Mouse (Mus musculus) lung, embryonic 16.5 days (tissue): ENCODE data around the gene Fam20a. TPM values are rescaled to one million over a fixed set of nuclear protein-coding genes. Genes with fewer than 3 reads are reported as not detected.

Experiments used
- ATAC-seq: fragments of 200-750 bp; cut with Nextera tagmentation; 2 replicates; pipeline ENCODE4 v1.8.0; 2017; ENCODE audit warnings: low read depth, mild to moderate bottlenecking, moderate library complexity
- H3K27ac ChIP-seq: fragments of 300-500 bp; sonication (generic); 2 replicates; pipeline ENCODE4 v1.5.1; 2014; ENCODE audit warnings: mild to moderate bottlenecking, control low read depth, low read length
- H3K27me3 ChIP-seq: fragments of 300-500 bp; sonication (generic); 2 replicates; pipeline ENCODE4 v1.6.1; 2014; ENCODE audit warnings: low read depth, low read length, mixed read lengths; ENCODE audit not compliant: control insufficient read depth, insufficient read depth
- H3K36me3 ChIP-seq: fragments of 300-500 bp; sonication (generic); 2 replicates; pipeline ENCODE4 v1.6.1; 2014; ENCODE audit warnings: low read length; ENCODE audit not compliant: control insufficient read depth, insufficient read depth
- H3K4me1 ChIP-seq: fragments of 300-500 bp; sonication (generic); replicated peaks from 2 replicates; pipeline ENCODE4 v1.6.1; 2014; ENCODE audit warnings: low read length, mixed read lengths; ENCODE audit not compliant: control insufficient read depth, insufficient read depth
- H3K4me2 ChIP-seq: fragments of 300-500 bp; sonication (generic); 2 replicates; pipeline ENCODE4 v1.6.1; 2014; ENCODE audit warnings: low read depth, low read length, control low read depth
- H3K4me3 ChIP-seq: fragments of 300-500 bp; sonication (generic); 2 replicates; pipeline ENCODE4 v1.5.1; 2014; ENCODE audit warnings: mild to moderate bottlenecking, low read length, control low read depth
- H3K9ac ChIP-seq: fragments of 300-500 bp; sonication (generic); 2 replicates; pipeline ENCODE4 v1.6.1; 2014; ENCODE audit warnings: low read length, control low read depth
- H3K9me3 ChIP-seq: fragments of 300-500 bp; sonication (generic); 2 replicates; pipeline ENCODE4 v1.6.1; 2016; ENCODE audit warnings: low read length; ENCODE audit not compliant: control insufficient read depth
- WGBS: fragments of 180-500 bp; shearing (Covaris S2); extraction: QIAGEN DNeasy Blood & Tissue Kit; methylation state at CpG from one replicate; pipeline ENCODE4 v1.1.7; 2014; 5-methylcytosine and 5-hydroxymethylcytosine counted together
- polyA plus RNA-seq: library from polyadenylated mRNA; unstranded; fragments of >200 nt; fragmentation: Nextera tagmentation; extraction: Ambion mirVana; gene quantifications from 2 replicates; pipeline ENCODE4 v1.2.1, GENCODE M21; 2015

Gene Fam20a
- polyA plus RNA-seq, 1 experiment from 2014 or later = 3.3 TPM

DNA sequence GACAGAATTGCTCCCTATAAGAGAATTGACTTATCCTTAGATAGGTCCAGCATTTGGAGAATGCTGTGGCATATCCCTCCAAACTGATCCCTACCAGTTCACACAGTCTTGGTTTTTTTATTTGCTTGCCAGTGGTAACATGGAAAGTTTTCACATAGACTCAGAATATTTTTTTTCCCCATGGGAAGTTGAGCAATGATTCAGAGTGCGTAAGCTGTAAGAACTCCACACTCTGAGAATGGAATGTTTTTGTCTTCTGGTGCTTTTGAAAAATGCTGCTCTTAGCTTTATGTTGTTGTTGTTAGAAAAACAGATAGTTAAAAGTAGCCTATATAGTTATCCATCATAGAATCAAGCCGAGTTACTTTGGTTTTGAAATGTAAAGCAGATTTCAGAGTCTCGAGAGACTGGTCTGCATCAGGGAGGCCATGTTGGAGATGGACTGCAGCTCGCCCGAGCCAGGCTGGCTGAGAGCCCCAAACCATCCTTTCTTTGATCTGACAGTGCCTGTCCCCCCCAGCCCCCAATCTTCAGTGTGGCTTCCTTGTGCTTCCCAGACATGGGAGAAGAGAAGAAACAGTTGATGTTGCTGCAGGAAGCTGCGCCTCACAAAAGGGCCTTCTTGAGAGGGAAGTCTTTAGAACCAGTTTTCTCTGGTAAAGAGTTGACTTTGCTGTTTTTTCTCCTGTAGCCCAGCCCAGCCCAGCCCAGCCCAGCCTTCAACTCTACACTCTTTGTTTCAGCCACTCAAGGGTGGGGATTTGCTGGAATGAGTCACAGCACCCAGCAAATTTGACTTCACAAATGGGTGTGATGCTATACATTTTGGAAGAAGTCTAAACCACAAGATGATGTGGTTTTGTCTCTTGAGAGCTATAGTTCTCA lies 50.7 kb downstream of the Fam20a start:
- 53% methylated on average over 6 of the region's 6 CpGs for WGBS
- H3K4me1 ChIP-seq = peaks cover 11% of the 10 kb centered on the region
- H3K4me2 ChIP-seq = no peak overlapping the region
- peak overlapping the region; percentile 85 for H3K27ac ChIP-seq
- H3K9ac ChIP-seq = no peak overlapping the region
- peaks cover 27% of the 10 kb centered on the region for H3K36me3 ChIP-seq
- no peaks in the 10 kb centered on the region for H3K9me3 ChIP-seq
- ATAC-seq = peak; percentile 49
- H3K4me3 ChIP-seq = no peak overlapping the region
- no peaks in the 10 kb centered on the region for H3K27me3 ChIP-seq

DNA sequence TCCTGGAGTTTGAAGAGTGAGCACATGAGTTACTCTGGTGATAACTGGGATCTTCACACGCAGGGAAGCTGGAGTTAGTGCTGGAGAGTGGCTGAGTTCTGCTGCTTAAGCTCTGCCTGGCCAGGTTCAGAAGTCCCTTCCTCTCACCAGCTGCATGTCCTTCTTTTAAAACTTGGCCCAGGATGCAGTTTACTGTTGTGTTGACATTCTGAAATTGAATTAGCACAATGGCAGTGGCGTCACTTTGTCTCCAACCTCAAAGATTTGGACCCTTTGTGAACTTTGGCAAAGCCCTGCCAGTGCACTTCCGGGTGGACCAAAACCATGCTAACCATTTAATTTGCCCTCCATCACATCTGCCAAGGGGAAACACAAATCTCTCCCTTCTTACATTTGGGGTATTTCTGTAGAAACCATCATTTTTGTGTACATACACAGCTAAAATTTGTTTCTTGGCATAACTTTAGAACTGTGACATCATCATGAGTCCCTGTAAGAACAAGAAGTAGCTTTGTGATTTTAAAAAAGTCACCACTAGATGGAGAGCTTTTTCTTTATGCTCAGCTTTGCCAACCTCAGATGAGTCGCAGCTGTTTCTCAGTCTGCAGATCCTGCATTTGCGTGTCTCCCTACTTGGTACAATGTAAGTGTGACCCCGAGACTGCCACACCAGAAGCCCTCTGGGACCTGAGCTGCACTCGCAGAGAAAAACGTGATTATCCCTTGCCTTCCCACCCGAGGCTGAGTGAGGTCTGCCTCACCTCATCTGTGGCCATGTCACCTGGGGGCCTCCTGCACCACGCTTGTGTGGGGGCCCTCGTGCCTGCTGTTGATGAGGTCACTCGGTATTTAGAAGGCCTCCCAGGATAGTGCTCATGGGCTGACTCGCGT lies 51.8 kb downstream of the Fam20a start:
- peak; percentile 76 for ATAC-seq
- 39% methylated on average over 14 of the region's 14 CpGs for WGBS
- no peak overlapping the region for H3K4me3 ChIP-seq

DNA sequence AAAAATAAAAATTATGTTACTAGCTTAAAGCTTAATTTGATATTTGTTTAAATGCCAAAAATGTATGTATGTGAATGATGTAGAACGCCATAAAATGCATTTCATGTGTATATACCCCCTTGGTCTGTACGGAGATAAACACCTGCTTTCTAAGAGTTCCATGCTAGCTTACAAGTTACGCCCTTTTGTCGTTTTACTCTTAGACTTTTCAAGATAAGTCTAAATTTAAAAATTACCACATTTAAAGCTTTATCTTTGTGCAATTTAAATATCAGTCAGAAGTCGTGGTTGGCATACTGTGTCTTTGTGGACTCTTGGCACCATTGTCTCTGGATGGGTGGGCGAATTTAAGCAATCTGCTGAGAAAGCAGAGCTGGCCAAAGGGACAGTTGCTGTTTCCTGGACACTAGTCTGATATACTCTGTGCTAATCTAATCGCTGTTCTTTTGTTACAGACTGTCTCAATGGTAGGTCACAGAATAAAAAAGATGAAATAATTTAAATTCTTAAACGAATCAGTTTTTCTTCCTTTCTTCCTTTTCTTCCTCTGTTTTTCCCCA lies 52.9 kb downstream of the Fam20a start:
- no peak overlapping the region for H3K4me3 ChIP-seq
- ATAC-seq = no peak
- H3K4me2 ChIP-seq = no peak overlapping the region
- 86% methylated on average over 8 of the region's 8 CpGs for WGBS
- H3K9ac ChIP-seq = no peak overlapping the region
- no peaks in the 10 kb centered on the region for H3K9me3 ChIP-seq
- H3K4me1 ChIP-seq = peaks cover 11% of the 10 kb centered on the region
- H3K27me3 ChIP-seq = no peaks in the 10 kb centered on the region
- no peak overlapping the region for H3K27ac ChIP-seq
- H3K36me3 ChIP-seq = peaks cover 44% of the 10 kb centered on the region

More for the DNA sequence above, 51.8 kb downstream of the Fam20a start:
- no peak overlapping the region for H3K4me2 ChIP-seq
- no peaks in the 10 kb centered on the region for H3K27me3 ChIP-seq
- no peak overlapping the region for H3K9ac ChIP-seq
- peaks cover 11% of the 10 kb centered on the region for H3K4me1 ChIP-seq
- peaks cover 37% of the 10 kb centered on the region for H3K36me3 ChIP-seq
- no peaks in the 10 kb centered on the region for H3K9me3 ChIP-seq
- H3K27ac ChIP-seq = peak overlapping the region; percentile 85

DNA sequence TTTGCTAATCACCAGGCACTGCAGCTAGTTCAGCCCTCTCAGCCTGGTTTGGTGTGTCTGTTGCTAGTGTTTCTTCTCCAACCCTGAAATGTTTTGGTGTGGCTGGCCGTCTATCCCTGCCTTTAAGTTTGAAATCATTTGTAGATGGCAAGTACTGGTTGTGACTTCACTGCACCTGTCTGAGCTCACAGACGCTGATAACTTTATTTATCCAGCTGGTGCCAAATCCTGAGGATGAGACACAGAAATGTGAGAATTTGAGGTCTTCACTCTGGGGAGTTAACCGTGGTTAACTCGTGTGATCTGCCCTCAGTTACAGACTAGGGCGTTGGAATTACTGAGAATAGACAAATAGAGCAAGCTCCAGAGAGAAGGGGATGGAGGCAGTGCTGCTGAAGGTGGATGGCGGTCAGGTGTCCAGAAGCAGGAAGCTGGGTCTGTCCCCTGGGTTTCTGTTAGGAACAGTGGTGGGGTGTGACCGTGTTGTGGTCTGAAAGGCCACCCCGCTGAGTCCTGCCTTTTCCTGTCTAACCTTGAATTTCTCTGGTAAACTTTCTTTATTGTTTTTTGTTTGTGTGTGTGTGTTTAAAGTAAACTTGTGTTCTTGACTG lies 53.9 kb downstream of the Fam20a start:
- H3K36me3 ChIP-seq = peaks cover 52% of the 10 kb centered on the region
- H3K27me3 ChIP-seq = no peaks in the 10 kb centered on the region
- no peak overlapping the region for H3K4me2 ChIP-seq
- no peak for ATAC-seq
- 74% methylated on average over 8 of the region's 8 CpGs for WGBS
- H3K9me3 ChIP-seq = no peaks in the 10 kb centered on the region
- H3K4me3 ChIP-seq = no peak overlapping the region
- H3K27ac ChIP-seq = no peak overlapping the region
- peaks cover 11% of the 10 kb centered on the region for H3K4me1 ChIP-seq
- no peak overlapping the region for H3K9ac ChIP-seq

DNA sequence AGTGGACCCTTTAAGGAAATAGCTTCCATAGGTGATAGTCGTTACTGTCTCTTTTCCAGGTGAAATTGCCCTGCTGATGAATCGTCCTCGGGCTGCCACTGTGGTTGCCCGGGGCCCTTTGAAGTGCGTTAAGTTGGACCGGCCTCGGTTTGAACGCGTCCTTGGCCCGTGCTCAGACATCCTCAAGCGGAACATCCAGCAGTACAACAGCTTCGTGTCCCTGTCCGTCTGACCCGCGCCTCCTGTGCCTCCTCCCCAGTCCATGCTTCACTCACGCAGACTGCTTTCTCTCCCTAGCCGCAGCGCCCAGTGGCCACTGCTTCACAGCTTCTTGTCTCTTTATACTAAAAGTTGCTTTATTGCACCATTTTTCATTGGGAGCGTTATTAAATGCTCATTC lies 54.7 kb downstream of the Fam20a start:
- H3K27ac ChIP-seq = no peak overlapping the region
- ATAC-seq = no peak
- H3K9me3 ChIP-seq = no peaks in the 10 kb centered on the region
- WGBS = 87% methylated on average over 19 of the region's 19 CpGs
- no peaks in the 10 kb centered on the region for H3K27me3 ChIP-seq
- peaks cover 11% of the 10 kb centered on the region for H3K4me1 ChIP-seq
- H3K4me2 ChIP-seq = no peak overlapping the region
- no peak overlapping the region for H3K4me3 ChIP-seq
- H3K36me3 ChIP-seq = peaks cover 60% of the 10 kb centered on the region
- H3K9ac ChIP-seq = no peak overlapping the region

DNA sequence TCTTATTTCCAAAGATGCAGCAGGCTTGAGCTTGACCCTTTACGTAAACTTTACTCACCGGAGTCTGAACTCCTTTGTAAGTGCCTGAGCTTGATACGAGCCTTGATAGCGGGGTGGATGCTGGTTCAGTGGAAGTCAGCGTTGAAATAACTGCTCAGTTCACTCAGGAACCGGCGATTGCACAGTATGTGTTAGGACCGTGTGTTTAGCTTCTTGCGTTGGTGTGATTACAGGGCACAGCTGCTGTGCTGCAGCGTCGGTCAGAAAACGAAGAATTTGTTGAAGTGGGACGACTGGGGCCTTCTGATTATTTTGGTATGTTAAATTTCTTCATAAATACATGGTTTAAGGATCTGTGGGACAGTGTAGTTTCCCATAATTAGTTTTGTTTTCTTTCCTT lies 55.7 kb downstream of the Fam20a start:
- H3K27ac ChIP-seq = no peak overlapping the region
- H3K27me3 ChIP-seq = no peaks in the 10 kb centered on the region
- H3K9ac ChIP-seq = no peak overlapping the region
- no peak for ATAC-seq
- no peak overlapping the region for H3K4me3 ChIP-seq
- H3K4me1 ChIP-seq = peaks cover 8% of the 10 kb centered on the region
- no peaks in the 10 kb centered on the region for H3K9me3 ChIP-seq
- WGBS = 81% methylated on average over 13 of the region's 13 CpGs
- H3K4me2 ChIP-seq = no peak overlapping the region
- peaks cover 66% of the 10 kb centered on the region for H3K36me3 ChIP-seq

DNA sequence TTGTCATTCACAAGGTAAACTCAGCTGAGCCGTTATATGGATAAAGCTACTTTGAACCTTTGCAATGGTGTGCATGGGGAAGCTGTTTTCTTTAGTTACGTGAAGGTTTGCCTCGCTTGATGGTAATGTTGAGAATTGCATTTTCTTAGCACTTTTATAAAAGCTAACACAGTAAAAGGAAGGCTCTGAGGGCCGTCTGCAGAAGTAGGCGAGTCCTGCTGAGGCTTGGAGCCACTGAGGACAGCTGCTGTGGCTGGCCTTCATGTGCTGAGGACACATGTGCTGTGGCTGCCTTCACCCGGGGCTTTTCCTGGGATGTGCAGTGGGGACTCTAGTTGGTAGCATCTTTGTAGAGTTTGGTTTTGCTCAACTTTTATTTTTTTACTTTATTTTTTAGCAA lies 56.7 kb downstream of the Fam20a start:
- WGBS = 77% methylated on average over 6 of the region's 6 CpGs
- Histone ChIP-seq H3K27me3 (no peaks in the 10 kb centered on the region), H3K4me2 (no peak overlapping the region), H3K27ac (no peak overlapping the region), H3K9me3 (no peaks in the 10 kb centered on the region), H3K36me3 (peaks cover 71% of the 10 kb centered on the region), H3K9ac (no peak overlapping the region), H3K4me1 (peaks cover under 1% of the 10 kb centered on the region; the same call in 1 of the 2 replicates), H3K4me3 (no peak overlapping the region)
- ATAC-seq = no peak

DNA sequence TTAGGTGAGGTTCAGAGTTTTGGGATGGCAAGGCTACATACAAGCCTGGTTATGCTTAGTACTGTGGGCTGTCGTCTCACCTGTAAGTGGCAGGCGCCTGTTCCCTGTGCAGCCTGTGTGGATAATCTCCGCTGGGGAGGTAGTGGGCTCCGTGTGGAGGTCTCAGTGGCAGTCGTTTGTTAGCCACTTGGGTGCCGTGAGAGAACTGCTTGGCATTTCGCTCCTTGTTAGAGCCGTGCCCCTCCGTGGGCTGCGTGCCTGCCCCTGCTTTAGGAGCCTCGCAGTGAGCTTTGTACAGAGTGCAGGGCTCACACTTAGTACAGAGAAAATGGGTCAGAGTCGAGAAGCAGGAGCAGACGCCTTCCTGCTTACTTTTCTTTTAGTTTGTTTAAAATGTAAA lies 57.8 kb downstream of the Fam20a start:
- ATAC-seq = no peak
- H3K4me2 ChIP-seq = no peak overlapping the region
- H3K9ac ChIP-seq = no peak overlapping the region
- no peaks in the 10 kb centered on the region for H3K27me3 ChIP-seq
- H3K27ac ChIP-seq = no peak overlapping the region
- H3K36me3 ChIP-seq = peaks cover 79% of the 10 kb centered on the region
- no peak overlapping the region for H3K4me3 ChIP-seq
- no peaks in the 10 kb centered on the region for H3K9me3 ChIP-seq
- 74% methylated on average over 13 of the region's 13 CpGs for WGBS
- no peaks in the 10 kb centered on the region for H3K4me1 ChIP-seq
